Mouse (Mus musculus) colon, adult 2 months (tissue): ENCODE measurements around the gene Elac2. TPM values are rescaled to one million over a fixed set of nuclear protein-coding genes. Genes with fewer than 3 reads are reported as not detected.

Experiments used
- polyA plus RNA-seq: library from polyadenylated mRNA; depleted of rRNA; stranded (reverse); fragments of >200 nt; gene quantifications from 2 replicates; pipeline ENCODE4 v1.2.3, GENCODE M21; 2012; rRNA removed

Gene Elac2
- 12.8 and 15.4 TPM in 2 replicates for polyA plus RNA-seq

GRCm38 (mm10) chr11:64978720-64979488 lies at the start of gene Elac2:
TSS of gene Elac2 (plus strand) at chr11:64979038.

Other genes starting within 250 kb of the Elac2 start
- not detected in 2 replicates for gene 1700086D15Rik, start 180.9 kb downstream of the Elac2 start, polyA plus RNA-seq
- gene Arhgap44, start 183.9 kb downstream of the Elac2 start, polyA plus RNA-seq = 2.6 TPM in 2 replicates